Mouse (Mus musculus) liver, embryonic 13.5 days (tissue): Measurements from ENCODE around the gene Gapvd1. TPM values are rescaled to one million over a fixed set of nuclear protein-coding genes. Genes with fewer than 3 reads are reported as not detected.

Source experiments
- ATAC-seq: fragments of 200-750 bp; cut with Nextera tagmentation; 2 replicates; pipeline ENCODE4 v1.8.0; 2017; ENCODE audit warnings: low read depth, mild to moderate bottlenecking, moderate number of reproducible peaks, moderate library complexity
- DNase-seq: peaks from one replicate; pipeline ENCODE4 v3.0.0; 2022
- H3K27ac ChIP-seq: fragments of 300-500 bp; sonication (generic); 2 replicates; pipeline ENCODE4 v1.5.1; 2015; ENCODE audit warnings: moderate library complexity, mild to moderate bottlenecking, inconsistent platforms
- H3K27me3 ChIP-seq: fragments of 300-500 bp; sonication (generic); 2 replicates; pipeline ENCODE4 v1.6.1; 2015; ENCODE audit warnings: mild to moderate bottlenecking, inconsistent platforms
- H3K36me3 ChIP-seq: fragments of 300-500 bp; sonication (generic); 2 replicates; pipeline ENCODE4 v1.6.1; 2015; ENCODE audit warnings: mild to moderate bottlenecking, inconsistent platforms
- H3K4me1 ChIP-seq: fragments of 300-500 bp; sonication (generic); replicated peaks from 2 replicates; pipeline ENCODE4 v1.6.1; 2015; ENCODE audit warnings: inconsistent platforms
- H3K4me2 ChIP-seq: fragments of 300-500 bp; sonication (generic); 2 replicates; pipeline ENCODE4 v1.6.1; 2015; ENCODE audit warnings: inconsistent platforms, mild to moderate bottlenecking, moderate library complexity
- H3K4me3 ChIP-seq: fragments of 300-500 bp; sonication (generic); replicated peaks from 2 replicates; pipeline ENCODE4 v1.5.1; 2015; ENCODE audit warnings: mild to moderate bottlenecking, inconsistent platforms
- H3K9ac ChIP-seq: fragments of 300-500 bp; sonication (generic); 2 replicates; pipeline ENCODE4 v1.6.1; 2015; ENCODE audit warnings: mild to moderate bottlenecking, inconsistent platforms
- H3K9me3 ChIP-seq: fragments of 300-500 bp; sonication (generic); replicated peaks from 2 replicates; pipeline ENCODE4 v1.6.1; 2016; ENCODE audit warnings: inconsistent platforms
- WGBS: fragments of 180-500 bp; shearing (Covaris S2); methylation state at CpG from one replicate; pipeline ENCODE4 v1.1.7; 2015; ENCODE audit not compliant: insufficient replicate concordance; 5-methylcytosine and 5-hydroxymethylcytosine counted together
- polyA plus RNA-seq: library from polyadenylated mRNA; unstranded; fragments of >200 nt; fragmentation: Nextera tagmentation; extraction: Ambion mirVana; gene quantifications from 2 replicates; pipeline ENCODE4 v1.2.1, GENCODE M21; 2015

The Gapvd1 gene
- polyA plus RNA-seq, 1 experiment from 2014 or later, result 75.0 TPM

DNA sequence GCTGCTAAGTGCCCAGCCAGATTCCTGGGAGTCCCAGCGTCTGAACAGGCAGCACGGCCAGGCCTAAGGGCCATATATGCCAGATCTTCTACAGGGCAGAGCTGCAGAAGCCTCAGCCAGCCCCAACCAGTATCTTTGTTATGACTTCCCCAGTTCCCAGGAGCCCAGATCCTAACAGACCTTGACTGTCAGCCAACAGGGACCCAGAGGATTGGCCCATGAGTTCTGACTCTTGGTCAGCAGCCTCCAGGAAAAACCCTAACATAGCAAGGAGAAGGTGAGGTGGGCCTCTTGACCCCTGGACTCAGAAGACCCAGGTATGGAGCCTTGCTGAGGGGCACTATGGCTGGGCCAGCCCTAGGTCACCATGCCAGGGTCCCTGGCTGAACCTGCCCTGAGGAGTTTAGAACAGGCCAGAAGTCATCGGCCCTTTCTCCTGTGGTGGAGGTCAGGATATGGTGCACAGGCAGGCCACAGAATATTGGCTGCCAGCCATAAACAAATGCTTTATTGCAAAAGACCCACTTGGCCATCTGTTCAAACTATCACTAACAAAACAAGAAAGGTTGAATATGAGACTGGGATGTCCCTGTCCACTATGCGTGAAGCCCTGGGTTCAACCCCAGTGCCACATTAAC is 126.0 kb downstream of the Gapvd1 start:
- Histone ChIP-seq H3K4me3 (no peak overlapping the region), H3K27me3 (no peaks in the 10 kb centered on the region), H3K4me2 (no peak overlapping the region), H3K9ac (no peak overlapping the region), H3K27ac (no peak overlapping the region), H3K36me3 (0 out of 2 replicates have a peak, but pooled peaks cover 3% of the 10 kb centered on the region), H3K4me1 (peaks cover 8% of the 10 kb centered on the region), H3K9me3 (no peaks in the 10 kb centered on the region)
- ATAC-seq (no peak), DNase-seq (no peak)
- WGBS, result 70% methylated on average over 4 of the region's 4 CpGs

DNA sequence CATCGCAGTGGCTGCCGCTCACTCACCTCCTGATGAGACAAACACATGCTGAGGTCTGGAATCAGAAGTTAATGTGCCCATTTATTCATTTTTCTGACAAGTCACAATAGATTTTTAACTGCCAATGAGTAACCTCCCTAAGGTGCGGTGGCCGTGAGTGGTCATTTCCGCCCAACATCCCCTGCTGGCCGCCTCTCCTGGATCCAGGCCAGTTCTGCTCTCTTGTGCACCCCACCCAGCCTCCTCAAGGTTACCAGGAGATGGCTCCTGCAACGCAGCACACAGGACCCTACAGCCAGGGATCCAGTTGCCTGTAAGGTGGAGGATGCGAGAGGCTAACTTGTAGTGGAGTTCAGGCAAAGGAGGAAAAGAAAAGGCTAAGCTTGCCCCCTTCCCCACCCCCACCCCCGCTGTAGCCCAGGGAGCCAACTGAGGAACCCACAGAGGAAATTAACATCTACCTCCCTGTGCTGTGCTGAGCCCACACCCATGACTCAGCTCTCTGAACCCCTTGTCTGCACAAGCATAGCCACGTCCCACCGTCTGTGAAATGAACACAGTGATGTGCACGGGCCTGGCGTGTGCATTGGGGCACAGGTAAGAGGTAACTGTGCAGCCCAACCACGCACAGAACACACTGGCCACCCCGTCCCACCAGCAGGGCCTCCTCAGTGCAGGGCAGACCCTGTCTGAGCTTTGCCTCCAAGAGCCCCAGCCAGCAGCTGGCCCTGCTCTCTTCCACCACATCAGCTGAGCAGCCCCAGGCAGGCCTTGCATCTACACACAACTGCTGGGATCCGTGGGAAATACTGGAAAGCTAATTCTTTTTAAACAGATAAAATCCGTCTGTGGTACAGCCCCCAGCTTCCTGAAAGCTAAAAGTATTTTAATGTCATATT is 127.5 kb downstream of the Gapvd1 start:
- Histone ChIP-seq H3K27me3 (no peaks in the 10 kb centered on the region), H3K4me3 (no peak overlapping the region), H3K4me2 (no peak overlapping the region), H3K4me1 (peaks cover 8% of the 10 kb centered on the region), H3K9ac (no peak overlapping the region), H3K9me3 (no peaks in the 10 kb centered on the region), H3K36me3 (peaks cover 14% of the 10 kb centered on the region; the same call in 1 of the 2 replicates), H3K27ac (no peak overlapping the region)
- ATAC-seq (no peak), DNase-seq (no peak)
- 48% methylated on average over 17 of the region's 17 CpGs for WGBS

Other genes starting within 250 kb of the Gapvd1 start
- gene Hspa5, start 16.7 kb upstream of the Gapvd1 start, polyA plus RNA-seq, result 533 and 680 TPM in 2 replicates
- gene Rabepk, start 44.7 kb upstream of the Gapvd1 start, polyA plus RNA-seq, result 30.6 and 31.1 TPM in 2 replicates
- 57.7 and 61.5 TPM in 2 replicates for gene Fbxw2, start 71.1 kb upstream of the Gapvd1 start, polyA plus RNA-seq
- gene Gm34653, start 77.8 kb upstream of the Gapvd1 start, polyA plus RNA-seq, result 0.08 TPM in 1 of 2 replicates, not detected in the other
- 3.4 and 4.4 TPM in 2 replicates for gene Cutal, start 119.2 kb upstream of the Gapvd1 start, polyA plus RNA-seq
- 93.6 and 106 TPM in 2 replicates for gene Psmd5, start 119.7 kb upstream of the Gapvd1 start, polyA plus RNA-seq
- 2.3 and 3.0 TPM in 2 replicates for gene Phf19, start 158.8 kb upstream of the Gapvd1 start, polyA plus RNA-seq
- gene Traf1, start 206.5 kb upstream of the Gapvd1 start, polyA plus RNA-seq, result 0.14 and 0.15 TPM in 2 replicates